Mouse (Mus musculus): ENCODE measurements around the gene Carmil1.

- no peak for TF ChIP-seq CTCF (IDR thresholded peaks at IDR 0.05; ENCODE audit: insufficient read depth, low read depth, low read length)
- TF ChIP-seq POLR2A (IDR thresholded peaks at IDR 0.05; ENCODE audit: insufficient read depth, low read depth, low read length), result no peak
Observed at GRCm38 (mm10) chr13:24232750-24233149, 47.8 kb downstream of the Carmil1 start.

Data from olfactory bulb, adult 2 months (tissue).